Mouse (Mus musculus) intestine, postnatal 0 days (tissue): ENCODE results near the gene Ankrd63. TPM values are rescaled to one million over a fixed set of nuclear protein-coding genes. Genes with fewer than 3 reads are reported as not detected.

Experiments
- ATAC-seq: fragments of 200-750 bp; cut with Nextera tagmentation; 2 replicates; pipeline ENCODE4 v1.8.0; 2017; ENCODE audit warnings: mild to moderate bottlenecking, moderate TSS enrichment, moderate library complexity
- H3K27ac ChIP-seq: fragments of 300-500 bp; sonication (generic); 2 replicates; pipeline ENCODE4 v1.5.1; 2014; ENCODE audit warnings: mild to moderate bottlenecking, low read depth, low read length, moderate library complexity
- H3K27me3 ChIP-seq: fragments of 300-500 bp; sonication (generic); replicated peaks from 2 replicates; pipeline ENCODE4 v1.6.1; 2014; ENCODE audit warnings: low read length, mixed read lengths; ENCODE audit not compliant: control insufficient read depth, insufficient read depth
- H3K36me3 ChIP-seq: fragments of 300-500 bp; sonication (generic); 2 replicates; pipeline ENCODE4 v1.6.1; 2014; ENCODE audit warnings: mild to moderate bottlenecking, moderate library complexity; ENCODE audit not compliant: control insufficient read depth, insufficient read depth
- H3K4me1 ChIP-seq: fragments of 300-500 bp; sonication (generic); replicated peaks from 2 replicates; pipeline ENCODE4 v1.6.1; 2014; ENCODE audit warnings: antibody characterized with exemption, low read length, mixed read lengths; ENCODE audit not compliant: control insufficient read depth, insufficient read depth
- H3K4me2 ChIP-seq: fragments of 300-500 bp; sonication (generic); replicated peaks from 2 replicates; pipeline ENCODE4 v1.6.1; 2014; ENCODE audit warnings: low read depth, mild to moderate bottlenecking, moderate library complexity
- H3K4me3 ChIP-seq: fragments of 300-500 bp; sonication (generic); 2 replicates; pipeline ENCODE4 v1.5.1; 2014; ENCODE audit warnings: low read depth, low read length
- H3K9ac ChIP-seq: fragments of 300-500 bp; sonication (generic); 2 replicates; pipeline ENCODE4 v1.6.1; 2014; ENCODE audit warnings: mild to moderate bottlenecking, low read depth, low read length
- H3K9me3 ChIP-seq: fragments of 300-500 bp; sonication (generic); 2 replicates; pipeline ENCODE4 v1.6.1; 2016; ENCODE audit warnings: mixed run types; ENCODE audit not compliant: control insufficient read depth
- CTCF ChIP-seq: sonication (generic); IDR thresholded peaks from 2 replicates; pipeline ENCODE4 v1.5.1; 2016; ENCODE audit warnings: low read depth, mild to moderate bottlenecking, control low read depth, antibody characterized with exemption, moderate library complexity
- WGBS: fragments of 180-500 bp; shearing (Covaris S2); extraction: QIAGEN DNeasy Blood & Tissue Kit; methylation state at CpG from one replicate; pipeline ENCODE4 v1.1.7; 2014; 5-methylcytosine and 5-hydroxymethylcytosine counted together
- polyA plus RNA-seq: library from polyadenylated mRNA; unstranded; fragments of >200 nt; fragmentation: Nextera tagmentation; extraction: Ambion mirVana; gene quantifications from 2 replicates; pipeline ENCODE4 v1.2.1, GENCODE M21; 2015

Gene Ankrd63
- polyA plus RNA-seq, 1 experiment from 2014 or later, result 0.65 TPM

- WGBS, result 43% methylated on average over 10 of the region's 10 CpGs
- H3K27ac ChIP-seq, result peak overlapping the region; percentile 41; the same call in 1 of the 2 replicates
- H3K9me3 ChIP-seq, result no peaks in the 10 kb centered on the region
- peak overlapping the region; percentile 89; the same call in 1 of the 2 replicates for H3K9ac ChIP-seq
- no peak for ATAC-seq
- H3K36me3 ChIP-seq, result peaks cover 7% of the 10 kb centered on the region; the same call in 1 of the 2 replicates
- H3K4me3 ChIP-seq, result peak overlapping the region; percentile 78
- H3K4me2 ChIP-seq, result peak overlapping the region; percentile 98
- 0 out of 2 replicates have a peak, but pooled peaks cover 6% of the 10 kb centered on the region for H3K27me3 ChIP-seq
- peaks cover 4% of the 10 kb centered on the region; the same call in 1 of the 2 replicates for H3K4me1 ChIP-seq
- TF ChIP-seq CTCF, result no peak
Observed at GRCm38 (mm10) chr2:118747301-118747960, 43.7 kb upstream of the Ankrd63 start.

GRCm38 (mm10) chr2:118745915-118746901, 42.4 kb upstream of the Ankrd63 start:
- Histone ChIP-seq H3K27ac (peak overlapping the region; percentile 73), H3K4me2 (peak overlapping the region; percentile 98), H3K9ac (peak overlapping the region; percentile 89), H3K27me3 (0 out of 2 replicates have a peak, but pooled peaks cover 6% of the 10 kb centered on the region), H3K4me1 (peaks cover 4% of the 10 kb centered on the region; the same call in 1 of the 2 replicates), H3K9me3 (no peaks in the 10 kb centered on the region), H3K36me3 (peaks cover 7% of the 10 kb centered on the region; the same call in 1 of the 2 replicates), H3K4me3 (peak overlapping the region; percentile 78)
- TF ChIP-seq CTCF, result no peak
- peak; percentile 55 for ATAC-seq
- WGBS, result 1% methylated on average over 92 of the region's 113 CpGs

GRCm38 (mm10) chr2:118745232-118745884, 41.6 kb upstream of the Ankrd63 start, which contains the start of gene Inafm2:
Inafm2 (plus strand) TSS chr2:118745758.
- Histone ChIP-seq H3K27me3 (0 out of 2 replicates have a peak, but pooled peaks cover 6% of the 10 kb centered on the region), H3K36me3 (peaks cover 7% of the 10 kb centered on the region; the same call in 1 of the 2 replicates), H3K4me3 (peak within 1 kb of the TSS; percentile 78), H3K4me1 (peaks cover 4% of the 10 kb centered on the region; the same call in 1 of the 2 replicates), H3K4me2 (peak within 1 kb of the TSS; percentile 98), H3K27ac (peak within 1 kb of the TSS; percentile 73), H3K9ac (peak within 1 kb of the TSS; percentile 89), H3K9me3 (no peaks in the 10 kb centered on the region)
- TF ChIP-seq CTCF, result no peak
- ATAC-seq, result peak; percentile 88
- 2% methylated on average over 53 of the region's 57 CpGs for WGBS

GRCm38 (mm10) chr2:118744621-118745020, 40.9 kb upstream of the Ankrd63 start:
- Histone ChIP-seq H3K27me3 (0 out of 2 replicates have a peak, but pooled peaks cover 6% of the 10 kb centered on the region), H3K9me3 (no peaks in the 10 kb centered on the region), H3K36me3 (peaks cover 7% of the 10 kb centered on the region; the same call in 1 of the 2 replicates), H3K27ac (no peak overlapping the region), H3K4me3 (no peak overlapping the region), H3K9ac (no peak overlapping the region), H3K4me1 (peaks cover 4% of the 10 kb centered on the region; the same call in 1 of the 2 replicates), H3K4me2 (no peak overlapping the region)
- WGBS, result 18% methylated on average over 7 of the region's 7 CpGs
- no peak for ATAC-seq
- TF ChIP-seq CTCF, result no peak

- no peak for ATAC-seq
- Histone ChIP-seq H3K9me3 (no peaks in the 10 kb centered on the region), H3K4me1 (peaks cover 4% of the 10 kb centered on the region; the same call in 1 of the 2 replicates), H3K4me2 (no peak overlapping the region), H3K27ac (no peak overlapping the region), H3K4me3 (no peak overlapping the region), H3K27me3 (0 out of 2 replicates have a peak, but pooled peaks cover 6% of the 10 kb centered on the region), H3K36me3 (no peaks in the 10 kb centered on the region), H3K9ac (no peak overlapping the region)
- WGBS, result 25% methylated on average over 8 of the region's 8 CpGs
- TF ChIP-seq CTCF, result peak; percentile 86
Observed at GRCm38 (mm10) chr2:118743261-118743943, 39.6 kb upstream of the Ankrd63 start.
